Mouse (Mus musculus): ENCODE data around the gene Il12b.

DNA sequence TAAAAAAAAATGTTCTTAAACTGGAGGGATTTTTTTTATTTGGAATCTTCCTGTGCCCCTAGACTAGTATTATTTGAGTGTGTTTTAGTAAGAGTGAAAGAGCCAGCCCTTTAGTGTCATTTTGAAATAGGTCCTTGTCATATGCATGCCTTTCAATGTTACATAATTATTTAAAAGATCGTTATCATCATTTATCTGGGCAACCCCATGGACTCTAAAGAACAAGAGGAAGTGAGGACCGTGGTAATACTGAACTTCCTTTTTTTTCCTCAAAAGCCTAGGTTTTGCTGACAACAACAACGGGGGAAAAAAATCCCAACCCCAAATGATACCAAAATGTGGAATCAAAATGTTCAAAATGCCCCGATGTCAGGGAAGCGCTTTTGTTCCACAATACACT lies 22.0 kb upstream of the Il12b start:
- TF ChIP-seq CTCF (IDR thresholded peaks at IDR 0.05; ENCODE audit: borderline replicate concordance, insufficient read depth, low read depth, low read length) = no peak
- no peak for TF ChIP-seq POLR2A (IDR thresholded peaks at IDR 0.05; ENCODE audit: borderline replicate concordance, insufficient read depth, low read length)

Data from cerebellum, adult 2 months (tissue).